29 mouse cellular contexts compared by ENCODE assay signal in the genomic region with DNA sequence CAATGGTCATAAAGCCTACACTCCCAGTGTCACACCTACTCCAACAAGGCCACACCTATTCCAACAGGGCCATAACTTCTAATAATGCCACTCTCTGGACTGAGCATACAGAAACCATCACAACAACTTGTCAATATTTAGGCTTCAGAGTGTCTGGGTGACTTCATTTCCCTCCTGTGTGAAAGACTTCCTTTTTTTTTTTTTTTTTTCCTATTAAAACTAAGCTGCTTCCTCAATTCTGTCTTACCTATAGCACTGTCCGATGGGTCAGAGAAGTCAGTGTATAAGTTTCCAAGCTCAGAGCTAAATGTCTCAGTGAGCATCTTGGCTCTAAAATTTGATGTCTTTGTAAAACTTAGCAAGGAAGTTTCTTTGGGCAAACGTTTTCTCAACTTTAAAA.
"Had no signal": no experiment of that assay in that cellular context is flagged by ENCODE, and none has a peak within 500 bp of the region (broad histone marks: within the 10 kb centered on the region; RNA-seq: fewer than 3 reads in every experiment).

No protein-coding gene starts in this region.

- DNase-seq: left cerebral cortex, postnatal 4 days; liver; liver, embryonic 13.5 days; liver, postnatal 0 days; lung, adult 18-20 months; lung, adult 2 months; lung, embryonic 14.5 days; lung, postnatal 10 days; lung, postnatal 14 days; lung, postnatal 36 days; lung, postnatal 4 days; midbrain, embryonic 14.5 days had no signal

- H3K36me3 ChIP-seq: limb, embryonic 10.5 days; limb, embryonic 12.5 days; limb, embryonic 13.5 days; limb, embryonic 15.5 days; liver, embryonic 12.5 days; liver, embryonic 13.5 days; liver, embryonic 15.5 days; lung, embryonic 15.5 days; midbrain, embryonic 10.5 days; midbrain, embryonic 12.5 days; midbrain, embryonic 13.5 days; midbrain, embryonic 15.5 days had no signal

- H3K4me1 ChIP-seq: limb, embryonic 10.5 days; limb, embryonic 12.5 days; limb, embryonic 13.5 days; limb, embryonic 15.5 days; liver, embryonic 12.5 days; liver, embryonic 13.5 days; liver, embryonic 15.5 days; lung, embryonic 15.5 days; megakaryocyte, embryonic 14.5 days; midbrain, embryonic 10.5 days; midbrain, embryonic 12.5 days; midbrain, embryonic 13.5 days; midbrain, embryonic 15.5 days had no signal

- H3K9me3 ChIP-seq: limb, embryonic 10.5 days; limb, embryonic 12.5 days; limb, embryonic 13.5 days; limb, embryonic 15.5 days; liver, embryonic 12.5 days; liver, embryonic 13.5 days; liver, embryonic 15.5 days; lung, embryonic 15.5 days; megakaryocyte, embryonic 14.5 days; midbrain, embryonic 10.5 days; midbrain, embryonic 12.5 days; midbrain, embryonic 13.5 days; midbrain, embryonic 15.5 days had no signal

- H3K9ac ChIP-seq: limb, embryonic 12.5 days; limb, embryonic 13.5 days; limb, embryonic 15.5 days; liver, embryonic 12.5 days; liver, embryonic 13.5 days; liver, embryonic 14.5 days; liver, embryonic 15.5 days; liver, postnatal 0 days; lung, embryonic 14.5 days; lung, embryonic 15.5 days; midbrain, embryonic 12.5 days; midbrain, embryonic 13.5 days; midbrain, embryonic 15.5 days had no signal

- H3K27ac ChIP-seq: limb, embryonic 10.5 days; limb, embryonic 12.5 days; limb, embryonic 13.5 days; limb, embryonic 15.5 days; liver, embryonic 12.5 days; liver, embryonic 13.5 days; liver, embryonic 14.5 days; liver, embryonic 15.5 days; lung, embryonic 15.5 days; macrophage; midbrain, embryonic 10.5 days; midbrain, embryonic 12.5 days; midbrain, embryonic 13.5 days; midbrain, embryonic 15.5 days had no signal

- H3K4me3 ChIP-seq: limb, embryonic 10.5 days; limb, embryonic 12.5 days; limb, embryonic 13.5 days; limb, embryonic 15.5 days; liver, embryonic 12.5 days; liver, embryonic 13.5 days; liver, embryonic 15.5 days; lung, embryonic 15.5 days; megakaryocyte, embryonic 14.5 days; midbrain, embryonic 10.5 days; midbrain, embryonic 12.5 days; midbrain, embryonic 13.5 days; midbrain, embryonic 15.5 days; myocyte had no signal

- H3K4me2 ChIP-seq: limb, embryonic 12.5 days; limb, embryonic 13.5 days; limb, embryonic 15.5 days; liver, embryonic 11.5 days; liver, embryonic 12.5 days; liver, embryonic 13.5 days; liver, embryonic 15.5 days; lung, embryonic 14.5 days; lung, embryonic 15.5 days; midbrain, embryonic 11.5 days; midbrain, embryonic 12.5 days; midbrain, embryonic 13.5 days; midbrain, embryonic 15.5 days had no signal

- H3K27me3 ChIP-seq: limb, embryonic 12.5 days; limb, embryonic 13.5 days; limb, embryonic 15.5 days; liver, embryonic 12.5 days; liver, embryonic 13.5 days; liver, embryonic 15.5 days; lung, embryonic 15.5 days; megakaryocyte, embryonic 14.5 days; midbrain, embryonic 12.5 days; midbrain, embryonic 13.5 days; midbrain, embryonic 15.5 days had no signal
